Mouse (Mus musculus) embryonic facial prominence, embryonic 12.5 days (tissue): ENCODE data around the gene Dvl1. TPM values are rescaled to one million over a fixed set of nuclear protein-coding genes. Genes with fewer than 3 reads are reported as not detected.

Experiments used
- ATAC-seq: fragments of 200-750 bp; cut with Nextera tagmentation; 2 replicates; pipeline ENCODE4 v1.8.0; 2017; ENCODE audit not compliant: insufficient number of reproducible peaks, insufficient read depth, low FRiP score, low TSS enrichment
- H3K27ac ChIP-seq: fragments of 300-500 bp; sonication (generic); 2 replicates; pipeline ENCODE4 v1.5.1; 2016; ENCODE audit warnings: mild to moderate bottlenecking
- H3K27me3 ChIP-seq: fragments of 300-500 bp; sonication (generic); 2 replicates; pipeline ENCODE4 v1.6.1; 2016; ENCODE audit warnings: mild to moderate bottlenecking, moderate library complexity
- H3K36me3 ChIP-seq: fragments of 300-500 bp; sonication (generic); 2 replicates; pipeline ENCODE4 v1.6.1; 2016; ENCODE audit warnings: mild to moderate bottlenecking
- H3K4me1 ChIP-seq: fragments of 300-500 bp; sonication (generic); 2 replicates; pipeline ENCODE4 v1.6.1; 2016
- H3K4me2 ChIP-seq: fragments of 300-500 bp; sonication (generic); replicated peaks from 2 replicates; pipeline ENCODE4 v1.6.1; 2016; ENCODE audit warnings: mild to moderate bottlenecking, moderate library complexity
- H3K4me3 ChIP-seq: fragments of 300-500 bp; sonication (generic); 2 replicates; pipeline ENCODE4 v1.5.1; 2016; ENCODE audit warnings: mild to moderate bottlenecking
- H3K9ac ChIP-seq: fragments of 300-500 bp; sonication (generic); 2 replicates; pipeline ENCODE4 v1.6.1; 2016; ENCODE audit warnings: mild to moderate bottlenecking, moderate library complexity
- H3K9me3 ChIP-seq: fragments of 300-500 bp; sonication (generic); 2 replicates; pipeline ENCODE4 v1.6.1; 2016; ENCODE audit warnings: mild to moderate bottlenecking, moderate library complexity
- WGBS: fragments of 180-500 bp; shearing (Covaris S2); methylation state at CpG from one replicate; pipeline ENCODE4 v1.1.7; 2016; 5-methylcytosine and 5-hydroxymethylcytosine counted together
- polyA plus RNA-seq: library from polyadenylated mRNA; unstranded; fragments of >200 nt; fragmentation: Nextera tagmentation; extraction: Ambion mirVana; gene quantifications from 2 replicates; pipeline ENCODE4 v1.2.1, GENCODE M21; 2016

Gene Dvl1
- polyA plus RNA-seq, 1 experiment from 2014 or later, result 8.3 TPM

DNA sequence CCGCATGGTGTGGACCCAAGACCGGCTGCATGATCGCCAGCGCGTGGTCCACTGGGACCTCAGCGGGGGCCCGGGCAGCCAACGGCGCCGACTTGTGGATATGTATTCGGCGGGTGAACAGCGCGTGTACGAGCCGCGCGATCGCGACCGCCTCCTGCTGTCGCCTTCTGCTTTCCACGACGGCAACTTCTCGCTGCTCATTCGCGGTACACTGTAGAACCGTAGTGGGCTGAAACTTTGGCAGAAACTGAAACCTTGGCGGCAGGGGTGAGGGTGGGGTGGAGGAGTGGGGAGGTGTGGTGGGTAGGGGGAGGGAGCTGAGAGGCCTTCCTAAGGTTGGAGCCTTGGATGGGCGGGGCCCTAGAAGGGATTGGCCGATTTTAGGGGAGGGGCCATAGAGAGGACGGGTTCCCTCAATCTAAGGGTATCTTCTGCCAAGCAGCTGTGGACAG is 6.2 kb upstream of the Dvl1 start:
- Histone ChIP-seq H3K27ac (no peak overlapping the region), H3K4me3 (peak overlapping the region; percentile 47), H3K4me1 (peaks cover 28% of the 10 kb centered on the region), H3K9ac (peak overlapping the region; percentile 61), H3K36me3 (peaks cover 15% of the 10 kb centered on the region), H3K9me3 (no peaks in the 10 kb centered on the region), H3K4me2 (peak overlapping the region; percentile 94), H3K27me3 (no peaks in the 10 kb centered on the region)
- WGBS, result under 1% methylated on average over 32 of the region's 32 CpGs
- peak; percentile 62; the same call in 1 of the 2 replicates for ATAC-seq

- Histone ChIP-seq H3K4me2 (peak overlapping the region; percentile 94), H3K27me3 (no peaks in the 10 kb centered on the region), H3K4me3 (peak overlapping the region; percentile 47), H3K9me3 (no peaks in the 10 kb centered on the region), H3K9ac (no peak overlapping the region), H3K36me3 (peaks cover 15% of the 10 kb centered on the region), H3K4me1 (peaks cover 31% of the 10 kb centered on the region), H3K27ac (no peak overlapping the region)
- no peak for ATAC-seq
- 44% methylated on average over 38 of the region's 38 CpGs for WGBS
These were observed 5.4 kb upstream of the Dvl1 start for GRCm38 (mm10) chr4:155841651-155842270.

DNA sequence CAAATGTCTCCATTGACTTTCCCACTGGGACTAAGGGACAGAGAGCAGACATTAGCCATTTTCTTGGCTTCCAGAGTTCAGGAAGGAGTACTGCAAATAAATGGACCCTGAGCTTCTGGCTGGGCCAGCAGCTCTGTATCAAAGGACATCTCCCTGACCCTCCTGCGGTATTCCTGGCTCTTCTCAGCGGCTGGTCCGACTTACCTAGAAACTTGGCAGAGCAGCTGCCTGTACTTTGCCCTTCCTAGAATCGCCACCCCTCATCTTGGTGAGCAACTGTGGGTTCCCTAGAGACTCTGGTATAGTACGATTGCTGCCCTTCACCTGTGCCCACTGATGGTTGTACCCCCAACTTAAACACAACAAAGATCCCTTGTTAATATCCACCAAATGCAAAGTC is 4.0 kb upstream of the Dvl1 start:
- Histone ChIP-seq H3K4me1 (peaks cover 37% of the 10 kb centered on the region), H3K36me3 (peaks cover 15% of the 10 kb centered on the region), H3K27me3 (no peaks in the 10 kb centered on the region), H3K4me2 (no peak overlapping the region), H3K9ac (no peak overlapping the region), H3K9me3 (no peaks in the 10 kb centered on the region), H3K27ac (no peak overlapping the region), H3K4me3 (no peak overlapping the region)
- ATAC-seq, result no peak
- 86% methylated on average over 5 of the region's 5 CpGs for WGBS

DNA sequence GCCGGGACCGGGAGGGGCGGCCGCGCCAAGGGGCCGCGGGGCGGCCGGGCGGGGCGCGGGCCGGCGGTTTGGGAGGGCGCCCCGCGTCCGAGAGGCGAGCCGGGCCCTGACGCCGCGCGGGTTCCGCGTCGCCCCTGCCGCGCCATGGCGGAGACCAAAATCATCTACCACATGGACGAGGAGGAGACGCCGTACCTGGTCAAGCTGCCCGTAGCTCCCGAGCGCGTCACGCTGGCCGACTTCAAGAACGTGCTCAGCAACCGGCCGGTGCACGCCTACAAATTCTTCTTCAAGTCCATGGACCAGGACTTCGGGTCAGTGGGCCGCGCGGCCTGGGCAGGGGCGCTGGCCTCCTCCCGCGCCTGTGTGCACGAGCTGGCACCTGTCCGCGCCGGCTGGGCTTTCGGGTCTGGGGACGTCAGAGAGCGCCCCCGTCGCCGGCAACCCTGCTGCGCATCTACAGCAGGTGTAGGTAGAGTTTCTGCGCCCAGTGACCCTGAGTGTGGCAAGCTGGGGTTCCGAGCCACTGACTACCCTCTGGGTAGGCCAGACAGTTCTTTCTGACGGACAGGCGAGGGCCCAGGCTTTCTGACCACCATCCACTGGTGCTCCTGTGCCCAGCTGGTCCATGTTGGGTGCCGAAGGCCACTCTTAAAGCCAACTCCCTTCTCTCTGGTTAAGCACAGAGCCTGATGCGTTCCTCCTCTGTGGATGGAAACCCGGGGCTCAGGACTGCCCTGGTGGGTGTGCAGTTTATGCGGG is 570 bp downstream of the Dvl1 start:
- Histone ChIP-seq H3K4me1 (peaks cover 24% of the 10 kb centered on the region), H3K9me3 (no peaks in the 10 kb centered on the region), H3K4me3 (peak overlapping the region; percentile 78), H3K4me2 (peak overlapping the region; percentile 92), H3K9ac (peak overlapping the region; percentile 75), H3K27ac (no peak overlapping the region), H3K36me3 (peaks cover 10% of the 10 kb centered on the region), H3K27me3 (no peaks in the 10 kb centered on the region)
- ATAC-seq, result peak; percentile 45; the same call in 1 of the 2 replicates
- 1% methylated on average over 69 of the region's 69 CpGs for WGBS

DNA sequence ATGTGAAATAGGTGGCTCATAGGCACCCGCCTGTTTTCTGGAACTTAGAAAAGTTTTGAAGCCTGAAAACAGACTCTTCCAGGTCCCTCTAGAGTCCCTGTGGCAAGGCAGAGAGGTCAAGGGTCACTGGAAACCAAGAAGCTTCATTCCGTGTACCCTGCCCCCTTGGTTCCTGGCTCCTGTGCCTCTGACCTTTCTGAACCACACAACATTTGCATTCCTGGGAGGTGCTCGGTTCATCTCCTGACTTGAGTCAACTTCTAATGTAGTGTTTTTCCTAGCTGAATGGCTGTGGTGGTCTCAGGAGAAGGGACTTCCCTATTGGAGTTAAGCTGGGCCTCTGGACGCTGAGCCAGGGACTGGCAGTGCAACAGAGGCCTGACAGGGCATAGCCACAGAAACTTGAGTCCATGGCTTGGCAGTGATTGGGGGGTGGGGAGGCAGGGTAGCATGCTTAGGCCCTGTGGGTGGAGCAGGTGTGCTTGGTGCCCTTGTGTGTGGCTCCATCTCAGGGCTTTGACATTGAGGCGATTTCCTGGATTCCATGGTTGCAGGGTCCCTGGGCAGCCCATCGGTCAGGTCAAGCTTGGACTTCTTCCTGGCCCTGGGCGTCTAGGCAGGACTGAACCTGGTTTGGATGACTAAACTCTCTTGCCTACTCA is 1.4 kb downstream of the Dvl1 start:
- Histone ChIP-seq H3K4me3 (peak overlapping the region; percentile 78), H3K4me1 (peaks cover 24% of the 10 kb centered on the region), H3K36me3 (0 out of 2 replicates have a peak, but pooled peaks cover 2% of the 10 kb centered on the region), H3K9me3 (no peaks in the 10 kb centered on the region), H3K9ac (peak overlapping the region; percentile 75), H3K4me2 (peak overlapping the region; percentile 92), H3K27ac (no peak overlapping the region), H3K27me3 (no peaks in the 10 kb centered on the region)
- 44% methylated on average over 7 of the region's 7 CpGs for WGBS
- ATAC-seq, result no peak

DNA sequence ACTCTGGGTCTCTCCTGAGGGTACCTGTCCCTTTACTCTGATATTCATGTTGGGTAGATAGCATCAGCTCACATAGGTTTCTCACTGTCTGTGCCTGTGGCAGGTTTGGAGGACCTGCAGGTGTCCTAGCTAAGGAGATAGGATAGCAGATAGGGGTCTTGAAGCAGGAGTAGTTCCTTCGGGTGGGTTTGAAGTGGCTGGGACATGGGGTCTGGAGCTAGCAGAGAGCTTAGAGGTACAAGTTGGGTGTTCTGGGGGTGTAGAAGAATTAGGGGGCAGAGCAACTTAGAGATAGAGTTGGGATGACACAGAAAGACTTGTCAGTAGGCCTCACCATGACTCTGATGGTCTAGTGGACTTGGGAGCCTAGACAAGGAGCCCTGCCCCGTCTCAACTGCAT is 2.2 kb downstream of the Dvl1 start:
- Histone ChIP-seq H3K36me3 (peaks cover 4% of the 10 kb centered on the region; the same call in 1 of the 2 replicates), H3K4me2 (no peak overlapping the region), H3K27me3 (no peaks in the 10 kb centered on the region), H3K27ac (no peak overlapping the region), H3K9ac (no peak overlapping the region), H3K4me3 (no peak overlapping the region), H3K9me3 (no peaks in the 10 kb centered on the region), H3K4me1 (peaks cover 24% of the 10 kb centered on the region)
- no peak for ATAC-seq
- WGBS, result 86% methylated on average over 2 of the region's 2 CpGs

GRCm38 (mm10) chr4:155849792-155850451 is 2.7 kb downstream of the Dvl1 start:
- Histone ChIP-seq H3K4me1 (peaks cover 24% of the 10 kb centered on the region), H3K9me3 (no peaks in the 10 kb centered on the region), H3K36me3 (peaks cover 10% of the 10 kb centered on the region), H3K9ac (no peak overlapping the region), H3K27me3 (no peaks in the 10 kb centered on the region), H3K27ac (no peak overlapping the region), H3K4me2 (no peak overlapping the region), H3K4me3 (no peak overlapping the region)
- no peak for ATAC-seq
- 90% methylated on average over 3 of the region's 3 CpGs for WGBS

- ATAC-seq, result no peak
- 85% methylated on average over 3 of the region's 3 CpGs for WGBS
- no peak overlapping the region for H3K4me2 ChIP-seq
- H3K27ac ChIP-seq, result no peak overlapping the region
- H3K27me3 ChIP-seq, result no peaks in the 10 kb centered on the region
- no peaks in the 10 kb centered on the region for H3K9me3 ChIP-seq
- H3K4me3 ChIP-seq, result no peak overlapping the region
- H3K36me3 ChIP-seq, result peaks cover 24% of the 10 kb centered on the region
- H3K4me1 ChIP-seq, result peaks cover 24% of the 10 kb centered on the region
- H3K9ac ChIP-seq, result no peak overlapping the region
These were observed 4.2 kb downstream of the Dvl1 start for GRCm38 (mm10) chr4:155851368-155851767.

DNA sequence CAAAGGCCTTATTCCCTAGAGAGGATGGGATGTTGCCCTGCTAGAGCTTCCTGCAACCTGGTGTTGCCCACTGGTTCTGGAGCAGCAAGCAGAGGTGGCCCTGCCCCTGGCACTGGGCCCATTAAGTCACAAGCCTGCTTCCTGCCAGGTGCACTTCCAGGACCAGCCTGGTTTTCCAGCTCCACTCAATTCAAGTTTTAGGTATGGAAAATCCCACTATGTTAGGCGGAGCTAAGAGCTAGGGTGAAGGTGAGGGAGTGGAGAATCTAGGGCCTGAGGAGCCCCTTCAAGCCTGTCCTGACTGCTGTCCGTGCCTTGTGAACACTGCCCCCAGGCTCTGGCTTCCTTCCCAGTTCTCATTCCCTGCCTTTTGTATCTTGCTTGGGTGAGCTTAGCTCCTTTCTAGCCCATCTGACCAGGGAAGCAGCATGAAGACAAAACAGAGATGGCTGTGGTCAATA is 4.8 kb downstream of the Dvl1 start:
- peaks cover 30% of the 10 kb centered on the region for H3K36me3 ChIP-seq
- no peaks in the 10 kb centered on the region for H3K27me3 ChIP-seq
- H3K9me3 ChIP-seq, result no peaks in the 10 kb centered on the region
- peaks cover 20% of the 10 kb centered on the region for H3K4me1 ChIP-seq
- 74% methylated on average over 2 of the region's 2 CpGs for WGBS
- no peak overlapping the region for H3K27ac ChIP-seq
- H3K4me2 ChIP-seq, result no peak overlapping the region
- no peak for ATAC-seq
- no peak overlapping the region for H3K9ac ChIP-seq
- no peak overlapping the region for H3K4me3 ChIP-seq

DNA sequence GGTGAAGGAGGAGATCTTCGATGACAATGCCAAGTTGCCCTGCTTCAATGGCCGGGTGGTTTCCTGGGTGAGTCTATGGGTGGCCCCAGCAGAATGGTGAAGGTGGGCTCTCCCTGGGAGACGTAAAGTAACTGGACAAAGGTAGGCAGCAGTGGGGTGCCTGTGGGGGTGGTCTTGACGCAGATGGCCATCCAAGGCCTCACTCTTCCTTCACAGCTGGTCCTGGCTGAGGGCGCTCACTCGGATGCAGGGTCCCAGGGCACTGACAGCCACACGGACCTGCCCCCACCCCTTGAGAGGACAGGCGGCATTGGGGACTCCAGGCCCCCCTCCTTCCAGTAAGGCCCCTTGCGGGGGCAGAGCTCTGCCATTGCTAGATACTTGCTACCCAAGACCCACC is 6.2 kb downstream of the Dvl1 start:
- H3K9ac ChIP-seq, result no peak overlapping the region
- H3K4me3 ChIP-seq, result no peak overlapping the region
- no peak overlapping the region for H3K27ac ChIP-seq
- H3K4me1 ChIP-seq, result peaks cover 14% of the 10 kb centered on the region
- ATAC-seq, result no peak
- 87% methylated on average over 9 of the region's 9 CpGs for WGBS
- no peaks in the 10 kb centered on the region for H3K9me3 ChIP-seq
- H3K4me2 ChIP-seq, result no peak overlapping the region
- H3K27me3 ChIP-seq, result no peaks in the 10 kb centered on the region
- peaks cover 40% of the 10 kb centered on the region for H3K36me3 ChIP-seq

DNA sequence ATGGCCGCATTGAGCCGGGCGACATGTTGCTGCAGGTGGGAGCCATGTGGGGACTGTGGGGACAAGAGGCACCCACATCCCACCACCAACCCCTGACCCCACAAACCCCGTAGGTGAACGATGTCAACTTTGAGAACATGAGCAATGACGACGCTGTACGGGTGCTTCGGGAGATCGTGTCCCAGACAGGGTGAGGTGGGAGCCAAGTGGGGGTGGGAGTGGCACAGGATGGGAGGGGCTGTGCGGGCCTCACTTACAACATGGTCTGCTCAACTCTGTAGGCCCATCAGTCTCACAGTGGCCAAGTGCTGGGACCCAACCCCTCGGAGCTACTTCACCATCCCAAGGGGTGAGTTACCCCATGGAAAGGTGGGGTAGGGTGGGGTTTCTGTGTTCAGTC is 7.8 kb downstream of the Dvl1 start:
- Histone ChIP-seq H3K27ac (no peak overlapping the region), H3K36me3 (peaks cover 45% of the 10 kb centered on the region), H3K4me2 (no peak overlapping the region), H3K4me3 (no peak overlapping the region), H3K27me3 (no peaks in the 10 kb centered on the region), H3K9me3 (no peaks in the 10 kb centered on the region), H3K4me1 (0 out of 2 replicates have a peak, but pooled peaks cover 4% of the 10 kb centered on the region), H3K9ac (no peak overlapping the region)
- ATAC-seq, result no peak
- WGBS, result 93% methylated on average over 12 of the region's 12 CpGs
